Mouse (Mus musculus): ENCODE data around the gene Far2. TPM values are rescaled to one million over a fixed set of nuclear protein-coding genes. Genes with fewer than 3 reads are reported as not detected.

Far2 gene
- total RNA-seq (2021): under 1 TPM in 1 of 2 experiments, not detected in 1; 0.05 TPM
- long read RNA-seq, experiment 1: 0 reads
- long read RNA-seq, experiment 2: 0 reads

DNA sequence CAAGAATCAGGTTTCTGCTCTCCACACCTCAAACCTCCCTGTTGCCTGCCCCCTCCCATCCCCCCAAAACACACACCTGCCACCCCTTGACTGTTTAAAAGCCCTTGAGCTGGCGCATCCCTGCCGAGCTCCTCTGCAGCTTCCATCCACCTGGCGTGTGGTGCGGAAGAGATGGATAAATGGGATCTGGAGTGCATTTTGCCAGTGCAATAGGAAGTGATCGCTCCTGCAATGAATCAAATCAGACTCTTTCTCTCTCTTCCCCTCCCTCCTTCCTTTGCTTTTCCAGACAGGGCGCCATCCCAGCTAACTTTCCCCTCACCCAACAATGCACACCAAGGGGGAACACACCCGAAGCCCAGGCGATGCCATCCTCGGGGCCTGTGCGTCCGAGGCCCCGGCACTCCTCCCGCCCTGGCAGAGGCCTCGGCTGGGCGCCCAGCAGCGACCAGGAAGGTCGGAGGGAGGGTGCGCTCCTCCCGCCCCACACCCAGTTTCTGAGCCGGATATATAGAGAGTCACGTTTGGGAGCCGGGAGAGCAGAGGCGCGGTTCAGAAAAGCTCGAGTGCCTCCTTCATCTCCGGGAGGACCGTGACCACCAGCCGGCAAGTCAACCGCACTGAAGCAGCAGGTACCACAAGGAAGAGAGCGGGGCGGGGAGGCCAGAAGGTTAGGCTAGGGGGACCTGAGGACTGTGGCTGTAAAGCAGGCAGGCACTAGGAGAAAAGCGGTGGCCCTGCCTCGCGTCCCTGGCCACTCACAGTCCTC, at the start of gene Far2:
TSS of gene Far2 (plus strand) at position 379 of the 769 bp plus-strand sequence.
- peak in 1 of 2 experiments; percentile 3 for DNase-seq
- intact Hi-C loops (cut with DNase I): no loop called here

DNA sequence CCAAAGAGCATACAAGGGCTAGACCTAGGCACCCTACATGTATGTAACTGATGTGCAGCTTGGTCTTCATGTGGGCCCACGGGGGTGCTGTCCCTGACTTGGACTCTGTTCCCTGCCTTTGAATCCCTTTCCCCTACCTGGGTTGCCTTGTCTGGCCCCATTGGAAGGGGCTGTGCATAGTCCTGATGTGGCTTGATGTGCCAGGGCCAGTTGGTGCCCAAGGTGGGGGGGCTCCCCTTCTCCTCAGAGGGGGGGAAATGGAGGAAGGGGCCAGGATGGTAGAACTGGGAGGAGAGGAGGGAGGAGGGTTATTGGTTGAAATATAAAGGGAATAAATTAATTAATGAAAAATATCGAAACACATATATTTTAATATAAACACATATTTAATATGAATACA, 46.6 kb upstream of the Far2 start:
- intact Hi-C loops (cut with DNase I): loop anchor here (5.0 kb wide), 1 partner anchor 137 kb away; no protein-coding TSS in a partner anchor
- no peak for DNase-seq

DNA sequence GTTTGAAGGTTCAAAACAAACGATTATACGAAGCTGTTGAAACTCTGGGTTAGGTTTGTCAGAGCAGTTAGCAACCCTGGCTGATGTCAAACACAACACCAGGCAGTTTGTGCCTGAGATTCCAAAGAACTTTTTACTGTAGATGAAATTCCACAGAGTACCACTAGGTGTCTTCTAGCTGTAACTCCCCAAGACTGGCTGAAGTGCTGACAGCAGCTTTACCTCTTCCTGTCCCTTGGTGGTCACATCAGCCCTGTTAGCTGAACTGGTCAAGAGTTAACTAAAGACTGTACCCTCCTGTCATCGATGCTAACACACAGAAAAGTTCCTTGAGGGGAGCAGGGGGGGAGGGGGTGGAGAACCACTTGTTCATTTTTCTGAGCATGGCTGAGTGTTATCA, 46.0 kb upstream of the Far2 start:
- no peak for DNase-seq
- intact Hi-C loops (cut with DNase I): loop anchor here (5.0 kb wide), 1 partner anchor 136 kb away; no protein-coding TSS in a partner anchor

DNA sequence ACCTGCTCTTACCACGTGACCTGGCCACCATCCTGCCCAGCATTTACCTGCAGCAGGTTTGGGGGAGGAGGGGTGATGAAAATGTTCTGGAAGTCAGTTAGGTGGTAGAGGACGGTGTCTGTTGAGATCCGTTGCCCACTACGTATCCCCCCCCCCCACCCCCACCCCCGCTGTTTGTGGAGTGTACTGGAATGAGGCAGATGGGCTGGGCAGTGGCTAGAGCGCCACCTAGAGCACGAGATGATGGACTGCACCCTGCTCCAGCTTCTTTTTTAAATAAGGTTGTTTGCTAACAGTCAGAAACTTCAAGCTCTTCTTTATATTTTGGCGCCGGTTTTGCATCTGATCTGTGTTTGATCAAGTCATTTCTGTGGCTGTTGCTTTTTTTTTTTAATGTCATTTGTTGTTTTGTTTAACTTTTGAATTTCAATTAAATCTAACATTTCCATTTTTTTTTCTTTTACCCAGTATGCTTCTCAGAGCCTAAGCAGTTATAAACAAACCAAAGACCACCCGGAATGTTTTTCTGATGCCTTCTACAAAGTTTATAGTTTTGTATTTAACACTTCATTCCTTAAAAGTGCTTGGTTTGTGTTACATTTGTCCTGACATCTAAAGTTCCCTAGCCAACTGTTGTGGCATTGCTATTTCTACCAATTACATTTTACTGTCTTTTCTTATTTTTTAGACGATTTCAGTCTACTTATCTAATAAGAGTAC, 40.8 kb upstream of the Far2 start:
- no peak for DNase-seq
- intact Hi-C loops (cut with DNase I): no loop called here

DNA sequence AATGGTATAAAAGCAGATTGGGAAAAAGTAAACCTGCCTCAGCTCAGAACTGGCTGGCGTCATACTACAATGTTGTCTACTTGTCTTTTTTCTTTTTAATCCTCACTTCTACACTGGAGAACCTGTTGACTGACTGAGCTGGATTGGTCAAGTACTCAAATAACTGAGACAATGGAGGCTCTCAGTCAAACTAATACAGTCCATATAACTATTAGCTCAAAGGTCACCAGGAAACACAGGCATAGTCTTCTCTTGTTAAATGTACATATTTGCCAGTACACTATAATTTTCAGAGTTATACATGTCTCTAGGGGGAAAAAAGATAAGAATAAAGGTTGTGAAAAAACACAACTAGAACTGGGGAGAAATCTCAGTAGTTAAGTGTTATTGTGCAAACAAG, 6.3 kb upstream of the Far2 start:
- DNase-seq: no peak
- intact Hi-C loops (cut with DNase I): no loop called here

DNA sequence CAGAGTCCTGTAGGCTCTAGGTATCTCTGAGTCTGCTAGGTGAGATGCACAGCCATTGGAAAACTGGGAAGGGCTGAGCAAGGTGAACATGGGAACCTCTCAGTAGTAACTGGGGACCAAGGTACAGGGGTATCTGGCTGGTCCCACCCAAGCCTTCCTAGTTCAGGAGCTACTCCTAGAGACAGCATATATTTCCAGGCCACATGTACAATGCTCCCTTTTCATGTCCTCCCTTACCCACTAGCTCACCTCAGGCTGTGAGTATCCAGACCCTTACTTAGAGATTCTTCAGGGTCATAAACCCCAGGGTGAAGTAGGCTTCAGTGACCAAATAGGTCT, 560 bp downstream of the Far2 start:
- intact Hi-C loops (cut with DNase I): no loop called here
- DNase-seq: no peak

DNA sequence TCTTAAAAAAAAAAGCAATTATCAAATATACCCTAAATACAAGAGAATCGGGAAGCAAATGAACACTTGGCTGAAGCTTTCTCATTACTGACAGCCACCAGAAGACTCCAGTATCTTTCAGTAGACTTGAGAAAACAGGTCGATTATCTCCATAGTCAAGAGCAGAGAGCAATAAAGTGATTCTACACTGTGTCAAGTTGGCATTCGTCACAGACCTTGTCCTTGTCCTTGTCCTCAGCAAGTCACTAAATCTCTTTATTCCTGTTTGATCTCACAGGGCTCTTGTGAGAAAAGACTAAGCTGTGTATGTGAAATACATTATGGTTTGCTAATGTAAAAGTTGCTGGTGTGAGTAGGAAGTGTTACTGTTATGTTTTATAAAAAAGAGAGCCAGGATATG, 16.1 kb downstream of the Far2 start:
- DNase-seq: no peak
- intact Hi-C loops (cut with DNase I): no loop called here

DNA sequence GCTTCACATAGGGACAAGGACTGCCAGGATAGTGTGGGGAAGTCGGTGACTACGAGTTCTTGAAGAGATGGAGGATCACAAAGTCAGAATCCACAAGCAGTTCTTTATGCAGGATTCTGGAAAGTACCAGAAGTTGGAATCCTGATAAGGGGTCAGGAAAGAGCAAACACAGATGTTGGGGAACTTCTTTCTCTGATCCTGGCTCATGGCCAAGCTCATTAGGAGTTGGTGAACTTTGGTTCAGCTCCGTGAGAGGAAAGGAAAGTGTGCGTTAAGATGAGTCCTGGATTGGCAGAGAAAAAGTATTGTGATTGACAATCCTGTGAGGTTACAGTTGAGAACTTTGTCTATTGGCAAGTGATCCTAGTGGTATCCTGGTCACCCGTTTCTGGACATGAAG, 19.2 kb downstream of the Far2 start:
- intact Hi-C loops (cut with DNase I): no loop called here

DNA sequence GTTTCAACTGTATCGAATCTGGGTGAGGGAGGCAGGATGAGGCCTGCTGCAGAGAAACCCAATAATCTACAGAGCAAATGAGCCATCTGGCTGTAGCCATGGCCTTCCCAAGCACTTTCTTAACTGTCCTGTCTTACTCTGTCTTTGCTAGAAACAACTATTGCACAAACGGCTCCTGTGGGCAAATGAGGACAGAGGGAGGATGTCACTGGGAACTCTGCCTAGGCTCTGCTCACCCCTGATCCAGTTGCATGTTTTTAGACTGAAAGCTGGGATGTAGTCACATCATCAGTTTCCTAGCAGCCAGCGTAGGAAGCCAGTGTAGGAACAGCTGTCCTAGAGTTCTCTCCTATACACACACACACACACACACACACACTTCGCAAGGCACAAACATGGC, 21.7 kb downstream of the Far2 start:
- intact Hi-C loops (cut with DNase I): no loop called here
- peak; percentile 7 to 12 for DNase-seq

More for the DNA sequence above, 19.2 kb downstream of the Far2 start:
- DNase-seq: no peak

DNA sequence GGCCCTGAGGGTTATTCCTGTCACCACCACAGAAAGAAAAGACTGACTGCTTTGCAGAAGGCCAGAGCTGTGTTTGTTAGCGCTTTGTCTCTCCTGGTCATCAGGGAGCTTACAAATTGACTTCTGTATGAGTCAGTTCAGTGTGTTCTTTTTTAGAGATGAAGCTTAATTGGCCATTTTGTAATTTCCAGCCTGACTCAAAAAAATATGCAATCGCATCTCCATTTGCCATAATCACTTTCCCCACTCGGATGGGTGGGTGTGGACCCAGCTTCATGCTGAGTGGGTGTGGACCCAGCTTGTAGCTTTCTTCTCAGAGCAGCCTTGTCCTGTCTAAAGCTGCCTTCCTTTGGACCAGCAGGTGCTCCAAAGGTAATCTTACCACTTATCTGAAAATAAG, 26.5 kb downstream of the Far2 start:
- no peak for DNase-seq
- intact Hi-C loops (cut with DNase I): no loop called here

DNA sequence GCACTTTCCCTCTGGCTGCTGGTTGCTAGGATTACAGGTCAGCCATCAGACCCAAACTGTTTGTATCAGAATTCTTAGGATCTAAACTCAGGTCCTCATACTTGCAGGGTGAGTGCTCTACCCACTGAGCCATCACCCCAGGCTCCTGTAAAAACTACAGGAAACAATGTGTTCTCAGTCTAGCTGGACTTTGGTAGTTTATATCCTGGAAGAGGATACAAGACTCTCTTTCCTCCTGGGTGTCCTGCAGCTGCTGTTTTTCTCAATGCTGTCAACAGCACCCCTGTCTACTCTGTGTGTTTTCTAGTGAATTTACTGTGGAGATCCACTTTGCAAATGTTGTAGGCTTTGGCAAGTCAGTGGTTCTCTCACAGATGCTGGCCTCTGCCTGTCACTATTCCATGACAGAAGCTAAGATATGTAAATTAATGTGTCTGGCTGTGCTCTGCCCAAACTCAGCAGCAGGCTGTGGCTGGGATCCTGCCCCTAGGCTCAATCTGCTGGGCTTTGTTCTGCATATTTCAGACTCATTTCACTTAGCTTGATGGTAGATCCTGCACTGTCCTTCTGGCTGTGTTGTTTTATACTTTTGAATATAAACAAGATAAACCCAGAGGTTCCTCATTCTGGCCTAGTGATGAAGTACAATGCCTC, 27.3 kb downstream of the Far2 start:
- DNase-seq: peak; percentile 8 to 23
- intact Hi-C loops (cut with DNase I): no loop called here

DNA sequence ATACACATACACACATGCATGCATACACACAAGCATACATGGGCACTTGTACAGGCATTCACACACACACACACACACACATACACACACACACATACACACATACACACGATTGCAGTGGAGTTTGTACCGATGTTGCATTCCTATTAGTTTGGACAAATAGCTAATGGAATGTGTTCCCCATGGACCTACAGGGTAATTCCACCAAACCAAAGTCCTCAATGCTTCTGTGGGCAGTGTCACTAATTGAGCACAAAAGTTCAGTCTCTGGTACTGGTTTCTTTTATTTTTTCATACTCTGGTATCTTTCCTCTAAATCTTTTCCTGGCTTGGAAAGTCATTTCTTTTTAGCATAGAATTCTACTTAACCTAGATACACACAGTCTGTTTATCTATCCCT, 36.8 kb downstream of the Far2 start:
- DNase-seq: no peak
- intact Hi-C loops (cut with DNase I): no loop called here

DNA sequence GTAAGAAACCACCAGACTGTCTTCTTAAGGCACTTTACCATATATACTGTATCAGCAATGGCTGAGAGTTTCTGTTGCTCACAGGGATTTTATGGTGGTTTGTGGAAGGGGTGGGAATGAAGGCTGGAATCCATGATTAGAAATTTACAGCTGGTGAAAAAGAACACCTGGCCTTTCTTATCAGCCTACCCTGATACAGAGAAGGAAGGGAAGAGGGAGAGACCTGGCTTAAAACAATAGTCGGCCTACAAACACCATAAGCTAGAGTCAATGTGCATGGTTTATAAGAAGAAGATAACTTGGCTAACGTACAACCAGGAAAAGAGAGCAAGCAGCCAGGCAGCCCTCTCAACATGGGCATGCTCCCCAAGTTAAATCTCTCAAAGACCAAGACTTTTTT, 37.3 kb downstream of the Far2 start:
- no peak for DNase-seq
- intact Hi-C loops (cut with DNase I): no loop called here

DNA sequence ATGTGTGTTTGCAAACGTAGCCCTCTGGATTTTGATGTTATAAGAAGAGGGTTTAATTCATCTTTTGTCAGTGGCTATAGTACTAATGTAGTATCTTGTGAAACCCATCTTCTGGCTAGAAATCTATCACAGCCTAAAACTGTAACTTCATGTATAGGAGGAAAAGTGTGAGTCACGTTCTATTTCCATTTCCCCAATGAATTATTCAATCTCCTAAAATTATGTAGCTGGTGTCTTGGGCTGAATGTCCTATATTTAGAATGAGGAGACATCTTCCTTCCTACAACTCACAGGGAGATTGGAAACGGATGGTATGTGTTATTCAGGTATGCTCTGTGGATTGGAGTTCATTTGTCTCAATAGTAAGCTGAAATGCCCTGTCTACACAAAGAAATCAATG, 50.0 kb downstream of the Far2 start:
- DNase-seq: no peak
- intact Hi-C loops (cut with DNase I): no loop called here

DNA sequence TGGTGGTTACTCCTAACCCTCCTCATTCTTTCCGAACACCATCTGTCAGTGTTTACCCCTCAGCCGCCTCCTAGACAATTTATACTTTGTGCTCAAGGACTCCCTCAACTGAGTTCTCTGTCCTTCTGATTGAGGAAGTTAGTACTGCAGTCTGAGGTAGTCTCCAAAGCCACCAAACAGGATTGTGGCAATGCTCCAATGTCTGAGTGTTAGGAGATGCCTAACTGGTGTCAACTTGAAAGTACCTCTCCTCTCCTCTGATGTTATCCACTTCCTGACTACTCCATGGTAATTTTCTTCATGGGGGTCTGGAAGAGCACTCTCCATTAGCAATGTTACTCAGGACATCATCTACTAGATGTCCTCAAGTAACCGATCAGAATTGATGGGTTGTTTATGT, 54.9 kb downstream of the Far2 start:
- no peak for DNase-seq
- intact Hi-C loops (cut with DNase I): no loop called here

DNA sequence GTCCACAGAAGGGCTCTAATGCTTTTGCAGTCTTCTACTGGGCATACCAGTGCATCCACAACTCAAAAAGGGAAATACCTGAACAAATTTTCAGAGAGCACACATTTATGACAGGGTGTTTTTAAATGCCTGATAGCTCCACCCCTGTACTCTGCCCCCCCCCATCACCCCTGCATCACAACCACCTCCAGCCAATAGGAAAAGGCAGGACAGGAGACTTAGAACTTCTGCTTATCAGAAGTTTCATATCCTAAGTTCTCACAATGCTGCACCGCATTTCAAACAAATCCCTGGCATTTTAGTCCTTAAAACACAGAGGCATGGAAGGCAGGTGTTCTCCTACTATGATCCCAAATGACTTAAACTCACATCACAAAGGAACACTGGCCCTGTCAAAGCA, 55.4 kb downstream of the Far2 start:
- no peak for DNase-seq
- intact Hi-C loops (cut with DNase I): no loop called here

DNA sequence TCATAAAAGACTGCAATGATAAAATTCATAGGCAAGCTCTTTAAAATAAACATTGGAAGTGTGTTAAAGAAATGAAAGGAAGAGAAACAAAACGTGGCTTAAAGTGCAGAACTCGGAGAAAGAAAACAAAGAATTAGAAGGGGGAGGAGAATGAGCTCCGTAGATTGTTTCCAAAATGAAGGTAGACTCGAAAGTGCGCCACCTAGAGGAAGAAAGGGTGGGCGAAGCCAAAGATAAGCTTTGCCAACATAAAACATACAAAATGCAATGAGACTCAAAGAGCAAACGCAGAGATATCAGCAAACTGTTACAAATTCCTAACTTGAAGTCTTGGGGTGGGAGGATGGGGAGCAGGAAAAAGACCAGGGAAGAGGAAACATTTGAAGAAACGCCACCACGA, 57.2 kb downstream of the Far2 start:
- peak; percentile 3 to 32 for DNase-seq
- intact Hi-C loops (cut with DNase I): no loop called here

DNA sequence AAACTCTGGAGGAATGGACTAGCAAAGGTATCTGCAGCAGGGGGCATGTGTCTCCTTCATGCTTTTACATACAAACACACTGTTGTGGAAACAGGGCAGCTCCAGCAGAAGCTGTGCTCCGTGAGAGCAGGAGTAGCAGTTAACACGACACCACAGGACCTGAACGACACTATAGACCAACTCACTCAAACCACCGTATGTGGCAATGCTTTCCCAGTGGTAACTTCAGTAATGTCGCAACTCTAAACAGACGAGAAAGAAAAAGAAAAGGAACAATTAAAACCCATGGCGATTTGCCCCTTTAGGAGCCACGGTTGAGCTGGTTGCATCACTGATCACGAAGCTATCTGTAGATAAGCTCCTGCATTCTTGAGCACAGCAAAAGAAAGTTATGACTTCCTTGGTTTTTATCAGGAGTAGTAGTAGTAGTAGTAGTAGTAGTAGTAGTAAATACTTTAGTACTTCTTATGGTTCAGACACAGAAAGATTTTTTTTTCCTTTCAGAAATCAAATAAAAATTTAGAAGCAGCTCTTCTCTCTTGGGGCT, 58.7 kb downstream of the Far2 start:
- intact Hi-C loops (cut with DNase I): no loop called here
- no peak for DNase-seq

DNA sequence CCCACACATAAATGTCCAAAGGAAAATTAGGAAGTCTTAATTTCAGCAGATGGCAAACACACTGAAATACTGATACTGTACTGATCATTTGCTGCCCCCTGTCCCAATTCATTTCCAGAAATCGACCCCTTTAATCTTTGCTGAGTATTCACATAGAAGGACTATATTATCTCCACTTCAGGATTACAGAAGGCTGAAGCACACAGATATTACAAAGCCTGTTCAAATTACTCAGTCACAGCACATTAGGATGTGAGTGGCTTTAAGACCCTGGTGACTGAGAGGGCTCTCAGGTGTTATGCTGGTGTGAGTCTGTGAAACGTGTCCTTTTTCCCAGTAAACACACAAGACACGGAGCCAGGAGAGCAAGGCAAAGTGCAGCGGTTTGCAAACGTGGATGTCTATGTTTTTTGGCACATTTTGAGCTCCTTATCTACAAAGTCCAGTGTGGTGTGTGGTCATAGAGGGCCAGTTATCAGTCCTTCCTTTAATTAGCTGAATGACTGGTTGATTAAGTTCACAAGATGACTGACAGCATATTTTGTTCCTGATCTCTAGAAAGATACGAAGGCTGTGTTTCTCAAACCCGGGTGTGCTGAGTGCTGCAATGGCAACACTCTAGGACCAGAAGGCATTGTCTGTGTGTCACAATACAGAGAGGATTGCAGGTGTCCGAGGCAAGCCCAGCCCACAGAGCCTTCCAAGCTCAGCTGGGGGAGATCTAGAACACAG, 61.8 kb downstream of the Far2 start:
- no peak for DNase-seq
- intact Hi-C loops (cut with DNase I): no loop called here

DNA sequence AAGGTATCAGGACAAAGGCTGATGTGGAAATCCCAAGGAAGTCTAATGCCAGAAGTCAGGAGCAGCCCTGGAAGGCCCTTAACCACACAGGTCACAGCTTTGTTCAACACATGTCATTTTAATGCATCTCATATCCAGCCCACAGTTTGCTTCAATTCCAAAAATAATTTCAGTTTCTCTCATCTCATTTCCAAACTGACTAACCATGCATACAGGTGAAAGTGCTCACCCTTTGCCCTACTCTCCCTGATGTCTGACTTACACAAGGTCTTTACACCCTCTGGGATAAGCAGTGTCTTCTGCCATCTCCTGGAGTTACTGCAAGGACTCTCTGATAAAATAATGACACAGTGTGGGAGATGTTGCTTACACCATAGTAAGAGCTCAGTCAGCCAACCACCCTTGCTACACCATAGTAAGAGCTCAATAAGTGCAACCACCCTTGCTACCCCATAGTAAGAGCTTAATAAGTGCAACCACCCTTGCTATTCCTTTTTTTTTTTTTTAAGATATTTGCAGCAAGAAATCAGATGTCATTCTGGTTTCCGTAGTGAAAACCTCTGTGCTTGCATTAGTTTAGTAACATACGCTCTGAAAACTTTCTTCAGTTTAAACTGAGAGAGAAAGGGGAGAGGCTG, 64.1 kb downstream of the Far2 start:
- intact Hi-C loops (cut with DNase I): no loop called here

More for the DNA sequence above, 64.1 kb downstream of the Far2 start:
- no peak for DNase-seq
